Mouse (Mus musculus): ENCODE data around the gene Adgrd1.
"Not testable (repeated sequence)": the region's sequence is repeated elsewhere in the genome, so short reads cannot be mapped to it uniquely, and the experiment has no call there.

The Adgrd1 gene

DNA sequence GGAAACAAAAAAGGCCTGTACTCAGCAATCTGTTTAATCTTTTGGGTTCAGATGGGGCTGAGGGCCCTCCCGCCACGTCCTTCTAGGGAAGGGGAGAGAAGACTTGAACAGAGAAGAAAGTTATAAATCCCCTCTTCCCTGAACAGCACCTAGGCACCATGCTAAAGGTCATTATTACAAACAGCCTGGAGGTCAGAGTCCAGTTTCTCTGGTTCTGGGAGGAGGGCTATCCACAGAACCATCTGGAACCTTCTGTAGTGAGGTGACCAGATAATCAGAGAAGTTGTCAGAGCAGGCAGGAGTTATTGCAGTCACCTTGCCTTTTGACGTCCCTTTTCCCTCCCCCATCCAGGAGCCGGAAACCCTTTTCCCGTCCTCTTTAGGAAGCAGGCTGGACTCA is 2.3 kb upstream of the Adgrd1 start:
- DNase-seq = no peak

DNA sequence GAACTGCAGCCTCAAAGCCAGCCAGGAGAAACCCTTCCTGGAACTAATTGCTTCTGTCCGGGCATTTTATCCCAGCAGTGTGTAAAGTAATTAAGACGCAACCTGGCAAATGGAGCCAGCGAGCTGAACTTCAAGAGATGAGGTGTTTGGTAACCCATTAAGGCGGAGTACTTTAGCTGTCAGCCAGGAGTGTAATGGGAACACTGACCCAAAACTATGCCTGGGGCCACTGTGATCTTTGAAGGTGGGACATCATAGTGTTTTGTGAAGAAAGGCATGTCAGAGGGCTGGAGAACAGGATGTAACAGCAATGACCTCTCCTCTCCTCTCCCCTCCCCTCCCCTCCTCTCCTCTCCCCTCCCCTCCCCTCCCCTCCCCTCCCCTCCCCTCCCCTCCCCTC is 7.5 kb downstream of the Adgrd1 start:
- DNase-seq = no peak

GRCm38 (mm10) chr5:129111729-129112128 is 15.2 kb downstream of the Adgrd1 start:
- no peak for DNase-seq

DNA sequence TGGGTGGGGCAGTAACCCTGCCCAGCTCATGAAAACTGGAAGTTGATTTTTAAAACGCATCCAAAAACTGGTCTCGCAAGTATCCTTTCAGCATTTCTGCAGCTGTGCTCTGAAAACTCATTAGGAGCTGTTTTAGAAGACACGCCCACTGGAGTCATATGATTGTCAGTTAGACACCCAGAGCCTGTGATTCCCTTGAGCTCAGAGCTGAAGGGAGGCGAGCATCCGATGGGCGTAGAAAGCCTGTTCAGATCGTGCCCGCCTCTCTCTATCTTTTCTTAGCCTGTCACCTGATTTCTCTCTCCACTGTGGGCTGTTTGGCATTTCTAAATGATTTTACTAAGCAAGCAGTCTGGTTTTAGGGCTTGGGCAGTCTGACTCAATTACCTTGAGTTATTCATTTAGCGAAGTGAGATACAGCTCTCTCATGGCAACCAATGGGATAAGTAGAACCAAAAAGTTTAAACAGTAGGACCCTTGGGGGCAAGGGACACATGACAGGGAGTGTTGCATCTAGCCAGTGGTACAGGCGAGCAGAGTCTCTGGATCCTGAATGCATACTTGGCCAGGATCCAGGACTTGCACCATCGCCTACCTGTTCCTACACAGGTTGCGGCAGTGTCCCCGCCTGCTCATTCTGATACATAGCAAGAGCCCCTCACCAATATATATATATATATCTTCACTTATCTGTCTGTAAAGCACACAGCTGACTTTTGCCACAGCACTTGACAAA is 17.4 kb downstream of the Adgrd1 start:
- no peak for DNase-seq

GRCm38 (mm10) chr5:129116299-129116698 is 19.7 kb downstream of the Adgrd1 start:
- DNase-seq = no peak

DNA sequence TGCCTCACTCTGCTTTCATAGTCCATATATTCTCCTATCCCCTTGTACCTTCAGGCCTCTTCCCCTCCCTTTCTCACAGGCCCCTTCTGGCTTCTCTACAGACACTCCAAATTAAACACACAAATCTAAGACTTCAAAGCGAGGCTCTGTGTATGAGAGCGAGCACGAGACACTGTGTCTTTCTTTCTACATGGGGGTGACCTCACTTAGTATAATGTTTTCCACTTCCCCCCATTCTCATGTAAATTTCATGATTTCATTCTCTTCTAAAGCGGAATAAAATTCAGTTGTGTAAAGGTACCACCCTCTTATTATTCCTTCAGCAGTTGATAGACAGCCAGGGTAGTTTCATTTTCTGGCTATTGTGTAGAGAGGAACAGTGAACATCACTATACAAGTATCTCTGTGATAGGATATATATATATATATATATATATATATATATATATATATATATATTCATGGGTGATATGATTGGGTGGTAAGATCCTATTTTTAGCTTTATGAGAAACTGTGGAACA is 21.1 kb downstream of the Adgrd1 start:
- no peak for DNase-seq

- no peak for DNase-seq
These were observed 22.0 kb downstream of the Adgrd1 start for GRCm38 (mm10) chr5:129118523-129118922.

- DNase-seq = no peak
These were observed 22.6 kb downstream of the Adgrd1 start for GRCm38 (mm10) chr5:129119146-129119545.

DNA sequence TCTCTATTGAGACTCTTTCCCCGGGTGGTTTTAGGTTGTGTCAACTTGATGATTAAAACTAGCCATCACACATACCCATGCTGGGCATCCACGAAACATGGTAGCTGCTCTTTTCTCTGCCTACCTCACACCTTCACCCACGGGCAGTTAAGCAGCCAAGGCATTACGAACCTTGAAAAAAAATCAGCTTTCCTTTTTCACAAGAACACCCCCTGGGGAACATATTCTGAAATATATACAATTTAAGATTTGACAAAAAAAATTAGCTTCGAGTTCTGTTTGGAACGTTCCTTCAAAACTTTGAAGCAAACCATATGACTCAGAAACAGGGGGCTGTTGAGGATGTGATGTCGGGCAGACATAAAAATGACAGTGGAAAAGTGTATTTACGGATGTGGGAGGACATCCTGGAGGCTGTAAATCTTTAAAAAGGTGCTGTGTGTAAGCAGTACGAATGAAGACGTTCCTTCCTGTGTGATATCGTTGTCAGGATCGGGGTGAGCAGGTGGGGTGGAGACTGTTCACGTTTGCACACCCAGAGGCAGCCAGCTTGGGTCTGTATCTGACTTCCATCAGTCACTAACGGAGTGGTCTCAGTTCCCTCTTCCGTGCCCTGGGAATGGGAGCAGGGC is 25.2 kb downstream of the Adgrd1 start:
- no peak for DNase-seq

- no peak for DNase-seq
These were observed 25.9 kb downstream of the Adgrd1 start for GRCm38 (mm10) chr5:129122491-129122890.

DNA sequence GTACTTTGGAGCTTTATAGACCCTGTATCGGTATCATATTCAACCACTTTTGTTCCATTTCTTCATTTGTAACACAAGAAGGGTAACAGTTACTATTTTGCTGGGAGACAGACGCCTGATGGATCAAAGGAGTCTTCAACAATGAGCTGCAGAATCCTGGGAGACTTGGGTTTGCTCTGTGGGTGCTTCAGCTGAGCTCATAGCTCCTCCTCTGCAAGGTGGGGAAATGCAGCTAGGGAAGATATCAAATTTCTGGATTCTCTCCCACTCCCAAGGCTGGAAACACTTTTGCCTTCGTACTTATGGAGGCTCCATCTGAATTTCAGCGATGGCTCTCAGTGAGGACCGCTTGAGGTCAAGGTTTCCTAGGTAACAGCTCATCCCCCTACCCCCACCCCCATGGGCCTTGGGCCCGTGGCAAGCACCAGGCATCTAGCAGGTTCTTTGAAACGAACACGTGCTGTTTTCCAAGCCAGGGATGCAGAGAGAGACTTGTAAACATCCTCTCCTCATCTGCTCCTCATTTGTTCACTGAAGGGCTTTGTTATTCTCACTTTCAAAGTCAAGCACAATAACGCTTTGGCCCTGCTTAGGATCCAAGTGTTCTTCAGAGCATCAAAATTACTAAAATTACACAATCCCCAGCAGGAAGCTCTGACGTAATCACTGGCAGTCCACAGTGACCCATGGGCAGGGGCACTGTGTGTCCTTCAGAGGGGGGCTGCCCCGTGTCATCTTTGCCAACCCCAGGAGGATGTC is 27.7 kb downstream of the Adgrd1 start:
- no peak for DNase-seq

GRCm38 (mm10) chr5:129128310-129128709 is 31.8 kb downstream of the Adgrd1 start:
- DNase-seq = not testable (repeated sequence)

DNA sequence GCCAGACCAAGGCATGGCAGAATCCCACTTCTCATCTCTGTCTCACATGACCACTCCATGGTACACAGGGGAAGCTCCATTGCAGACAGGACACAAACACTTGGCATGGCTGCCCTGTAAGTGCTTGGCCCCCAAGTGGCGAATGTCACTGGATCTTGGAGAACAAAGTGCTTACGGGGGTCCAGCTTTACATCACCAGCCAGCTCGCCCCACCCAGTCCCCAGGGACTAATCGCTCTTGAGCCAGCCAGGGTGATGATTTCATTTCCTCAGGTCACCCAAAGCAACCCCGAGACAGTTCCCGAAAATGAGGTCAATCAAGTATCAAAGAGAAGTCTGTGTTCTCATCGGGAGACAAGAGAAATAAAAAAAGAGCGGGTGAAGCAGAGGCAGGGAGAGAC is 33.8 kb downstream of the Adgrd1 start:
- no peak for DNase-seq

DNA sequence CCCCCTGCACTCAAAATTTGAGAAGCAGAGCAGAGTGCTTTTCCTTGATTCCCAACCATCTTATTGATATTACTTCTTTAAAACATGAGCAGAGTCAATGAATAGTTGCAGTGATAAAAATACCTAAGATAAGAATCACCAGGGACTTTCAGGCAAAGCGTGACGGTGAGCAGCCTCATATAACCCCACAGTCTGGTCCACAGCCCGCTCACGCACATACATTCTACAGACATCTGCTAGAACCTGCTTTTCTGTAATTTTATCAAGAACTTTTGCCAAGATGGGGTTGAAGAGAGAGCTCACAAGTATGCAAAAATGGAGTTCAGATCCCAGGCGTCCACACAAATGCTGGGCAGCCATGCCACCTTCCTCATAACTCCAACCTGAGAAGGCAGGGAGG is 40.9 kb downstream of the Adgrd1 start:
- DNase-seq = no peak

DNA sequence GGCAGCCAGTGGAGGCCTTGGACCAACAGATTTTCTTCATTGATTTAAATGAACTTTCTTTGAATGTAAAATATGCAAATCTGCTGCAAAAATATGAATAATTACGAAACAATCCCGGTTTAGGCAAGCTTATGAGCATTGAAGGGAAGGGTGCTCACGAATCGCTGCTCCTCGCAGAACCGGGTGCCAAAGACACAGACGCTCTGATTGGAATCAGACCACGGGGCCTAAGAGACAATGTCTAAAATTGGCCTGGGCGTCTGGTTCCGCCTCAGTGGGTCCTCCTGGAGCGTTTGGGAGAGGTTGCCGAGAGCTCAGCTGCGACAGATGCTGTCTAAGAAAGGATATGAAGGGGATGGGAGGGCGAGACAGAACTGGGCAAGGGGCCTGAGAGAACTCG is 42.0 kb downstream of the Adgrd1 start:
- peak; percentile 74 to 75 for DNase-seq

DNA sequence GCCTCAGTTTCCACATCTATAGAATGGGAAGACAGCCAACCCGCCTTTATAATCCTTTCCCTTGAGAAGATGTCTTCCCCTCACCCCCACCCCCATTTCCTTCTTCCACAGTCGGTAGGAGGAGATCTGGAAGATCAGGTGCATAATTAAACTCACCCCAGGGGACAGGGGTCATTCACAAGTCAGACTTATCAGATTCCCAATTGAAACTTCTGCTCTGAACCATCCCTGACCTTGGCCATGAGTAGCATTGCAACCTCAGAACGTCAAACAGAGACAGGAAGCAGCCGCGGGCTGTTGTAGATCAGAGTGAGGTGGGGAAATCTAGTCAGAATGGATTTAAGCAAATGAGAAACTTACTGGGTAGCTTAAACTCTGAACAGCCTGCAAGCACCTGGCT is 46.3 kb downstream of the Adgrd1 start:
- no peak for DNase-seq

DNA sequence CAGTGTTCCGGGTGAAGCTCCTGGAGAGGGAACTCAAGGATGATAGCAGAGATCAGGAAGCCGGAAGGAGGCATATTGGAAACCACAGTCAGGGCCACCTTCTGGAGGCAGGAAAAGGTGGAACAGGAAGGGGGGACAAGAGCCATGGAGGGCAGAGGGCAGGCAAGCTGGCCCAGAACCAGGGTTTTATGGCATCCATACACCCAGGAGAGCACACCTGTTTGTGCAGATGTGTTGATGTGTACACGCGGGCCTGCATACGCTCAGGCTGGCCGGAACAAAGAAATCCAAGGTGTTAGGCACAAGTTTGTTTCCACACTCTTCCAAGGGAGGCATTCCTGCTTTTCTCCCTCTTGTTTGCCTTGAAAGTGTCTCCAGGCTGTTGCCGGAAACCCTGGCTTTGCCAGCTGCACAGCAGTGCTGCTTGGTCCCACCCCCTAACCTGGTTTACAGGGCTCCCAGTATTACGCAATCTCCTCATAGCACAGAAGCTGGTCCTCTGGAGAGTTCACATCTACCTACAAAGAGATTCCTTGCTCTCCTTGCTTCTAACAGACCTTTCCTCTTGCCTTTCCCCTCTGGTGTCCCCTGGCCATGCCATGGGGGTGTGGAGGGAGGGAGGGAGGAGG is 48.9 kb downstream of the Adgrd1 start:
- DNase-seq = no peak

GRCm38 (mm10) chr5:129146892-129147509 is 50.5 kb downstream of the Adgrd1 start:
- DNase-seq = no peak

DNA sequence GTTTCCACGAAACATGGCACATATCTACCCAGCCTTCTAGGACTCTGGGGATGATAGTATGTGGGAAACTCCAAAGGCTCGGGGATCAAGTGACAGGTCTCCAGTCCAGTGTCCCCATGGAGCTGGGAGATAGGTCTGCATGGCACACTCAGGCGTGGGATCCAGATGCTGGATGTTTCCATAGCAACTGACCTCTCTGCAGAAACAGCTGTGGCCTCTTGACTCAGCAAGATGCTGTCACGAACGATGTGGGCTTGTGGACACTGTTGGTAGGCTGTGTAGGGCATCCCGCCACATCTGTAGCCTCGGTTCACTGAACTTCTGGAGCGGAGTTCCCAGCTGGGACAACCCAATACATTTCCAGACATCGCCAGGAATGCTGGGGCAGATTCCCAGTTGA is 51.9 kb downstream of the Adgrd1 start:
- no peak for DNase-seq

GRCm38 (mm10) chr5:129155023-129155901 is 58.7 kb downstream of the Adgrd1 start:
- DNase-seq = no peak

- DNase-seq = no peak
These were observed 59.4 kb downstream of the Adgrd1 start for GRCm38 (mm10) chr5:129155902-129156311.
